Mouse (Mus musculus): ENCODE data around the gene Gm2244.
"Not testable (repeated sequence)": the region's sequence is repeated elsewhere in the genome, so short reads cannot be mapped to it uniquely, and the experiment has no call there.

Gene Gm2244

GRCm38 (mm10) chr14:19549863-19550262 is at the start of gene Gm2244:
Gene Gm2244 (minus strand): TSS chr14:19549963.
- DNase-seq, result not testable (repeated sequence)

- peak; percentile 29 for DNase-seq
Measured at GRCm38 (mm10) chr14:19584804-19585667, 35.3 kb upstream of the Gm2244 start, which contains the start of gene Gm2237. Gene Gm2237 (minus strand): TSS chr14:19585135.

Data from lung, postnatal 36 days (tissue).